Mouse (Mus musculus) E14TG2a.4 (cell line): Measurements from ENCODE around the gene Parp6.

Experiments
- H3K27me3 ChIP-seq: 2 replicates; pipeline ENCODE4 v1.6.1; 2014; ENCODE audit warnings: low read length, control low read depth; ENCODE audit not compliant: insufficient read depth
- H3K36me3 ChIP-seq: 2 replicates; pipeline ENCODE4 v1.6.1; 2014; ENCODE audit warnings: low read length, control low read depth; ENCODE audit not compliant: insufficient read depth
- H3K4me1 ChIP-seq: replicated peaks from 2 replicates; pipeline ENCODE4 v1.6.1; 2014; ENCODE audit warnings: low read depth, low read length, control low read depth
- H3K4me3 ChIP-seq: replicated peaks from 2 replicates; pipeline ENCODE4 v1.5.1; 2014; ENCODE audit warnings: mild to moderate bottlenecking, low read length
- H3K9me3 ChIP-seq: 2 replicates; pipeline ENCODE4 v1.6.1; 2014; ENCODE audit warnings: low read length, control low read depth
- CTCF ChIP-seq: conservative IDR thresholded peaks from 2 replicates; pipeline ENCODE4 v1.5.1; 2014; ENCODE audit warnings: low read length
- NANOG ChIP-seq: IDR thresholded peaks from 2 replicates; pipeline ENCODE4 v1.6.1; 2014; ENCODE audit warnings: borderline replicate concordance, low read length, mixed read lengths
- POU5F1 ChIP-seq: IDR thresholded peaks from 2 replicates; pipeline ENCODE4 v1.6.1; 2014; ENCODE audit warnings: low read length, borderline replicate concordance

Gene Parp6

GRCm38 (mm10) chr9:59687416-59688046 lies 70.4 kb downstream of the Parp6 start:
- peaks cover 38% of the 10 kb centered on the region for H3K4me1 ChIP-seq
- no peaks in the 10 kb centered on the region for H3K36me3 ChIP-seq
- TF ChIP-seq CTCF (no peak), POU5F1 (no peak), NANOG (no peak)
- no peaks in the 10 kb centered on the region for H3K9me3 ChIP-seq
- H3K4me3 ChIP-seq = no peak overlapping the region
- H3K27me3 ChIP-seq = peaks cover 8% of the 10 kb centered on the region

- Histone ChIP-seq H3K9me3 (no peaks in the 10 kb centered on the region), H3K36me3 (no peaks in the 10 kb centered on the region), H3K4me3 (peak overlapping the region; percentile 75), H3K4me1 (peaks cover 58% of the 10 kb centered on the region), H3K27me3 (peaks cover 17% of the 10 kb centered on the region)
- TF ChIP-seq CTCF = no peak
- no peak for TF ChIP-seq POU5F1
- no peak for TF ChIP-seq NANOG
These were observed 74.6 kb downstream of the Parp6 start for GRCm38 (mm10) chr9:59691635-59692094.

- H3K4me1 ChIP-seq = peaks cover 55% of the 10 kb centered on the region
- H3K36me3 ChIP-seq = no peaks in the 10 kb centered on the region
- H3K27me3 ChIP-seq = peaks cover 17% of the 10 kb centered on the region
- H3K9me3 ChIP-seq = no peaks in the 10 kb centered on the region
- TF ChIP-seq POU5F1 = no peak
- TF ChIP-seq NANOG = no peak
- no peak for TF ChIP-seq CTCF
- peak overlapping the region; percentile 75 for H3K4me3 ChIP-seq
These were observed 75.1 kb downstream of the Parp6 start for GRCm38 (mm10) chr9:59692145-59692544.

GRCm38 (mm10) chr9:59694571-59695450 lies 77.7 kb downstream of the Parp6 start:
- Histone ChIP-seq H3K9me3 (no peaks in the 10 kb centered on the region), H3K36me3 (no peaks in the 10 kb centered on the region), H3K4me1 (peaks cover 52% of the 10 kb centered on the region), H3K4me3 (0 out of 2 replicates have a peak overlapping the region, but pooled peaks have one; percentile 10), H3K27me3 (peaks cover 17% of the 10 kb centered on the region)
- TF ChIP-seq CTCF (no peak), POU5F1 (no peak), NANOG (no peak)

GRCm38 (mm10) chr9:59695451-59695813 lies 78.3 kb downstream of the Parp6 start:
- TF ChIP-seq CTCF (no peak), POU5F1 (no peak)
- H3K4me3 ChIP-seq = no peak overlapping the region
- no peaks in the 10 kb centered on the region for H3K9me3 ChIP-seq
- H3K27me3 ChIP-seq = peaks cover 17% of the 10 kb centered on the region
- H3K4me1 ChIP-seq = peaks cover 53% of the 10 kb centered on the region
- no peaks in the 10 kb centered on the region for H3K36me3 ChIP-seq

- no peak overlapping the region for H3K4me3 ChIP-seq
- no peaks in the 10 kb centered on the region for H3K36me3 ChIP-seq
- no peak for TF ChIP-seq CTCF
- no peak for TF ChIP-seq NANOG
- no peak for TF ChIP-seq POU5F1
- peaks cover 43% of the 10 kb centered on the region for H3K4me1 ChIP-seq
- H3K27me3 ChIP-seq = peaks cover 17% of the 10 kb centered on the region
- H3K9me3 ChIP-seq = no peaks in the 10 kb centered on the region
These were observed 79.3 kb downstream of the Parp6 start for GRCm38 (mm10) chr9:59696381-59696780.
